10 mouse cellular contexts compared by ENCODE assay signal in genomic region chr7:29469602-29470344, GRCm38 (mm10). TPM values are rescaled to one million over a fixed set of nuclear protein-coding genes. Genes with fewer than 3 reads are reported as not detected.
DNase-seq lines count a peak whose midpoint lies in the region; ATAC-seq lines count a peak whose summit lies in the region.
"Had no signal": no experiment of that assay in that cellular context is flagged by ENCODE, and none has a peak within 500 bp of the region (broad histone marks: within the 10 kb centered on the region; RNA-seq: fewer than 3 reads in every experiment).

No protein-coding gene starts in this region.

- peaks cover 40% of the 10 kb centered on the region for H3K4me1 ChIP-seq in hindbrain, embryonic 13.5 days (replicated peaks)
- peaks cover 22% of the 10 kb centered on the region for H3K4me1 ChIP-seq in hindbrain, embryonic 12.5 days

- H3K36me3 ChIP-seq in hindbrain, embryonic 13.5 days = no peaks in the 10 kb centered on the region
- no peaks in the 10 kb centered on the region for H3K36me3 ChIP-seq in hindbrain, embryonic 12.5 days

- ATAC-seq in hindbrain, embryonic 13.5 days (ENCODE audit: low FRiP score) = peak; percentile 36; the same call in 1 of the 2 replicates
- no peak for ATAC-seq in hindbrain, embryonic 12.5 days (ENCODE audit: low FRiP score)

- no peaks in the 10 kb centered on the region for H3K9me3 ChIP-seq in hindbrain, embryonic 13.5 days
- H3K9me3 ChIP-seq in hindbrain, embryonic 12.5 days (replicated peaks) = no peaks in the 10 kb centered on the region

- H3K9ac ChIP-seq in hindbrain, embryonic 13.5 days = no peak overlapping the region
- H3K9ac ChIP-seq in hindbrain, embryonic 12.5 days = no peak overlapping the region

- peak overlapping the region; percentile 20; the same call in 1 of the 2 replicates for H3K27ac ChIP-seq in hindbrain, embryonic 13.5 days
- no peak overlapping the region for H3K27ac ChIP-seq in hindbrain, embryonic 12.5 days
- H3K27ac ChIP-seq: heart, adult 2 months had no signal

- no peaks in the 10 kb centered on the region for H3K27me3 ChIP-seq in hindbrain, embryonic 13.5 days
- H3K27me3 ChIP-seq in hindbrain, embryonic 12.5 days = no peaks in the 10 kb centered on the region
- H3K27me3 ChIP-seq: CH12.LX had no signal

- no peak overlapping the region for H3K4me3 ChIP-seq in hindbrain, embryonic 13.5 days
- no peak overlapping the region for H3K4me3 ChIP-seq in hindbrain, embryonic 12.5 days
- H3K4me3 ChIP-seq: heart, adult 2 months had no signal

- peak; percentile 38 to 51 for DNase-seq in urinary bladder, postnatal 36 days (ENCODE audit: low spot score in 2 of 2)
- no peak for DNase-seq in urinary bladder, postnatal 4 days (ENCODE audit: low spot score in 2 of 2)
- peak; percentile 86 for DNase-seq in large intestine, adult 2 months (ENCODE audit: low read depth, low spot score)
- no peak for DNase-seq in thymus, postnatal 4 days
- no peak for DNase-seq in spleen, adult 12 weeks (ENCODE audit: low spot score)
- no peak for DNase-seq in spleen, postnatal 4 days (ENCODE audit: low spot score in 2 of 2)
- DNase-seq: heart, adult 2 months had no signal

- no peak overlapping the region for H3K4me2 ChIP-seq in hindbrain, embryonic 13.5 days
- H3K4me2 ChIP-seq in hindbrain, embryonic 12.5 days (replicated peaks) = no peak overlapping the region

- WGBS in hindbrain, embryonic 13.5 days = 75% methylated on average over 7 of the region's 7 CpGs
- 72% methylated on average over 7 of the region's 7 CpGs for WGBS in hindbrain, embryonic 12.5 days
- 34% methylated on average over 7 of the region's 7 CpGs for WGBS in large intestine, adult 2 months

RNA-seq across cellular contexts. Expression of gene Sipa1l3, which starts 48.7 kb away (rescaled TPM):
- polyA plus RNA-seq in hindbrain, embryonic 13.5 days (2015; fragmentation: Nextera tagmentation; extraction: Ambion mirVana) = 12.6 and 13.7 TPM in 2 replicates
- polyA plus RNA-seq in hindbrain, embryonic 12.5 days (2016; fragmentation: Nextera tagmentation; extraction: Ambion mirVana) = 15.9 and 18.3 TPM in 2 replicates
- 46.5 and 86.4 TPM in 2 replicates for polyA plus RNA-seq in large intestine, adult 2 months (2012; rRNA removed)

Comparison
In these comparisons a context has a peak if more than half of its experiments do, and no peak if none do; other contexts are left out.
1. DNase-seq: peak in urinary bladder, postnatal 36 days (2 of 2) and large intestine, adult 2 months (single experiment); none in urinary bladder, postnatal 4 days (0 of 2), thymus, postnatal 4 days (single experiment), spleen, adult 12 weeks (single experiment) and spleen, postnatal 4 days (0 of 2).